Mouse (Mus musculus): ENCODE results near the gene Ccdc155.

GRCm38 (mm10) chr7:45195341-45196175, 9.1 kb downstream of the Ccdc155 start:
- TF ChIP-seq CTCF (IDR thresholded peaks at IDR 0.05; ENCODE audit: extremely low read depth, insufficient read depth, insufficient read length, insufficient replicate concordance) (no peak), POLR2A (IDR thresholded peaks at IDR 0.05; ENCODE audit: low read depth, low read length) (no peak)

All from spleen, adult 2 months (tissue).